Mouse (Mus musculus) lung, embryonic 16.5 days (tissue): ENCODE measurements at regions not wholly inside any gene's neighbourhood (a gene's known extent, or its start where the extent isn't known, plus 50 kb on each side); places are given as distances from the start of the nearest gene placed in this dataset.

ENCODE experiments used
- ATAC-seq: fragments of 200-750 bp; cut with Nextera tagmentation; 2 replicates; pipeline ENCODE4 v1.8.0; 2017; ENCODE audit warnings: low read depth, mild to moderate bottlenecking, moderate library complexity
- H3K27ac ChIP-seq: fragments of 300-500 bp; sonication (generic); 2 replicates; pipeline ENCODE4 v1.5.1; 2014; ENCODE audit warnings: mild to moderate bottlenecking, control low read depth, low read length
- H3K27me3 ChIP-seq: fragments of 300-500 bp; sonication (generic); 2 replicates; pipeline ENCODE4 v1.6.1; 2014; ENCODE audit warnings: low read depth, low read length, mixed read lengths; ENCODE audit not compliant: control insufficient read depth, insufficient read depth
- H3K36me3 ChIP-seq: fragments of 300-500 bp; sonication (generic); 2 replicates; pipeline ENCODE4 v1.6.1; 2014; ENCODE audit warnings: low read length; ENCODE audit not compliant: control insufficient read depth, insufficient read depth
- H3K4me1 ChIP-seq: fragments of 300-500 bp; sonication (generic); replicated peaks from 2 replicates; pipeline ENCODE4 v1.6.1; 2014; ENCODE audit warnings: low read length, mixed read lengths; ENCODE audit not compliant: control insufficient read depth, insufficient read depth
- H3K4me2 ChIP-seq: fragments of 300-500 bp; sonication (generic); 2 replicates; pipeline ENCODE4 v1.6.1; 2014; ENCODE audit warnings: low read depth, low read length, control low read depth
- H3K4me3 ChIP-seq: fragments of 300-500 bp; sonication (generic); 2 replicates; pipeline ENCODE4 v1.5.1; 2014; ENCODE audit warnings: mild to moderate bottlenecking, low read length, control low read depth
- H3K9ac ChIP-seq: fragments of 300-500 bp; sonication (generic); 2 replicates; pipeline ENCODE4 v1.6.1; 2014; ENCODE audit warnings: low read length, control low read depth
- H3K9me3 ChIP-seq: fragments of 300-500 bp; sonication (generic); 2 replicates; pipeline ENCODE4 v1.6.1; 2016; ENCODE audit warnings: low read length; ENCODE audit not compliant: control insufficient read depth
- whole genome bisulfite sequencing: fragments of 180-500 bp; shearing (Covaris S2); extraction: QIAGEN DNeasy Blood & Tissue Kit; methylation state at CpG from one replicate; pipeline ENCODE4 v1.1.7; 2014; 5-methylcytosine and 5-hydroxymethylcytosine counted together

DNA sequence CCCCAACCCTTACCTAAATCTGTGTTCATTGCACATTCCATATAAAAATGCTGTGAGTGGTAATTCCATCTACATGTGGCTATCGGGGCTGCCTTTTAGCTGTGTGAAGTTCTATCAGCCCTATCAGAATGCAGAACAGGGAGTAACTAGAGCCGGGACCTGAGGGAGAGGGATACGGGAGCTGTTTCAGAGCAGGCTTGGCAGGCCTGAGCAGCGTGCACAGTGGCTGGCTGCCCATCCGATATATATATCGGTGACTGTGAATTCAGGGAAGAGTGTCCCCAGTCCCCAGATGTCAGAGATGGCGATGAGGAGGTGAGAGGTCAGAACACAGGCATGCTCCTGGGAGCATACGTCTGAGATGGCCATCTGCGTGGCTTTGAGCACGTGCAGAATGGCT, 79.0 kb downstream of the Arl4c start:
- Histone ChIP-seq H3K9me3 (no peaks in the 10 kb centered on the region), H3K27ac (no peak overlapping the region), H3K4me1 (peaks cover 3% of the 10 kb centered on the region; the same call in 1 of the 2 replicates), H3K4me2 (no peak overlapping the region), H3K27me3 (no peaks in the 10 kb centered on the region), H3K36me3 (no peaks in the 10 kb centered on the region), H3K4me3 (no peak overlapping the region), H3K9ac (no peak overlapping the region)
- ATAC-seq: no peak
- WGBS: 63% methylated on average over 10 of the region's 10 CpGs

GRCm38 (mm10) chr1:88622356-88622755, 79.7 kb downstream of the Arl4c start:
- H3K9ac ChIP-seq: no peak overlapping the region

DNA sequence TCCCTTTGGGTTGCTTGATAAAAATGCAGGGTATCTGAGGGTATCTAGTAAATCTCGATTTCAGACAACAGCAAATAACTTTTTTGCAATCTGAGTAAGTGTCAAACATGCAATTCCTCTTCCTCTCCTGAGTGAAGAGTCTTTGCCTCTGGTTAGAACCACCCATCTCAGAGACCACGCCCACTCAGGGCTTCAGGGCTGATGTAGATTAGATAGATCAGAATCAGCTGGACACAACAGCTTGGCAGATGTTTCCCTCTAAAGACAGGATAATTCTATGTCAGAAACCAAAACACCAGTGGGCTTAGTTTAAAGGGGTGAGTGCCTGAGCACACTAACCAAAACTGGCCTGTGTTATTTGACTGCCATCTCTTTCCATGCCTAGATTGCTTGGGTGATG, 80.8 kb downstream of the Arl4c start:
- Histone ChIP-seq H3K9ac (no peak overlapping the region), H3K27me3 (no peaks in the 10 kb centered on the region), H3K9me3 (no peaks in the 10 kb centered on the region), H3K4me2 (no peak overlapping the region), H3K36me3 (no peaks in the 10 kb centered on the region), H3K4me3 (no peak overlapping the region), H3K4me1 (peaks cover 3% of the 10 kb centered on the region; the same call in 1 of the 2 replicates), H3K27ac (no peak overlapping the region)
- 48% methylated on average over 2 of the region's 2 CpGs for WGBS
- no peak for ATAC-seq

More at GRCm38 (mm10) chr1:88622356-88622755, 79.7 kb downstream of the Arl4c start:
- no peak overlapping the region for H3K4me2 ChIP-seq
- no peak for ATAC-seq
- no peak overlapping the region for H3K4me3 ChIP-seq
- no peaks in the 10 kb centered on the region for H3K9me3 ChIP-seq
- H3K36me3 ChIP-seq: no peaks in the 10 kb centered on the region
- H3K27me3 ChIP-seq: no peaks in the 10 kb centered on the region
- 80% methylated on average over 6 of the region's 6 CpGs for WGBS
- H3K4me1 ChIP-seq: peaks cover 3% of the 10 kb centered on the region; the same call in 1 of the 2 replicates
- no peak overlapping the region for H3K27ac ChIP-seq

- no peaks in the 10 kb centered on the region for H3K36me3 ChIP-seq
- H3K9me3 ChIP-seq: no peaks in the 10 kb centered on the region
- peaks cover 5% of the 10 kb centered on the region; the same call in 1 of the 2 replicates for H3K4me1 ChIP-seq
- no peak overlapping the region for H3K4me3 ChIP-seq
- no peak overlapping the region for H3K4me2 ChIP-seq
- no peak for ATAC-seq
- WGBS: 21% methylated on average over 2 of the region's 2 CpGs
- H3K27ac ChIP-seq: no peak overlapping the region
- H3K27me3 ChIP-seq: no peaks in the 10 kb centered on the region
- H3K9ac ChIP-seq: no peak overlapping the region
These were observed 89.0 kb downstream of the Arl4c start for GRCm38 (mm10) chr1:88613007-88613406.

DNA sequence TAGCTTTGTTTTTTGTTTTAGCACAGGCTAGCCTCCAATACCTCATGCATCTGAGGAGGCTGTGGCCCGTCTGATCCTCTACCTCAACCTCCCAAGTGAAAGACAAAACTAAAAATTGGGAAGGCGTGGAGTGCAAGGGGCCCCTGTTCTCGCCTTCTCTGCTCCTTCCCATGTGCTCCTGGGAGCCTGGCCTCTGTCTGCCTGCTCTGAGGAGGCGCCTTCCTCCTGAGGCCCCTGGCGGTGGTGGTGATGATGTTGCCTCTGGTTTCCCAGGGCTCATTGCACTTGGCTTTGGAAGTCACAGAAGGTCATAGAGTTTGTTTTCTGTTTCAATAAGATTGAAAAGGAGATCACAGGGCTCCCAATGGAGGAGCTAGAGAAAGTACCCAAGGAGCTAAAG, 90.8 kb downstream of the Arl4c start:
- no peak overlapping the region for H3K9ac ChIP-seq
- WGBS: 86% methylated on average over 5 of the region's 5 CpGs
- H3K36me3 ChIP-seq: no peaks in the 10 kb centered on the region
- no peak overlapping the region for H3K27ac ChIP-seq
- no peaks in the 10 kb centered on the region for H3K9me3 ChIP-seq
- no peak for ATAC-seq
- H3K4me2 ChIP-seq: no peak overlapping the region
- H3K4me1 ChIP-seq: peaks cover 5% of the 10 kb centered on the region; the same call in 1 of the 2 replicates
- H3K4me3 ChIP-seq: no peak overlapping the region
- H3K27me3 ChIP-seq: no peaks in the 10 kb centered on the region

- no peak overlapping the region for H3K27ac ChIP-seq
- WGBS: 84% methylated on average over 9 of the region's 9 CpGs
- H3K27me3 ChIP-seq: no peaks in the 10 kb centered on the region
- ATAC-seq: no peak
- H3K4me3 ChIP-seq: no peak overlapping the region
- H3K9ac ChIP-seq: no peak overlapping the region
- peaks cover 5% of the 10 kb centered on the region; the same call in 1 of the 2 replicates for H3K4me1 ChIP-seq
- no peaks in the 10 kb centered on the region for H3K9me3 ChIP-seq
- H3K4me2 ChIP-seq: no peak overlapping the region
- H3K36me3 ChIP-seq: no peaks in the 10 kb centered on the region
These were observed 91.2 kb downstream of the Arl4c start for GRCm38 (mm10) chr1:88610810-88611209.

DNA sequence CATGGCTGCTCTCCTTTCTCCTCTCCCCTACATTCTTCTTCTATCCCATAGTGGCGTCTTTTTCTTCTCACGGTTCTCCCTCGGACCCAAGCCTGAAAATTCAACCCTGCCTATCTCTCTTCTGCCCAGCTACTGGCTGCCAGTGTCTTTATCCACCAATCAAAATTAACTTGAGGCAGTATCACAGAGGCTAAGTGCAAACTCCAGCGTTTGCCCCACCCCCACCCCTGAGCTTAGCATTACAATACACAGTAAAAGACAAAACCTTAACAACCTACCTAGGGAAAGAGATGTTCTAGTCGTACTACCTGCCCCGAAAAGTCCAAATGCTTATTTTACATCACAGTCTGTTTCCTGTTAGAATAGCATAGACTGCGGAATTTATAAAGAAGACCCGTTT, 93.2 kb downstream of the Arl4c start:
- H3K27me3 ChIP-seq: no peaks in the 10 kb centered on the region
- peaks cover 8% of the 10 kb centered on the region; the same call in 1 of the 2 replicates for H3K4me1 ChIP-seq
- no peak for ATAC-seq
- H3K4me2 ChIP-seq: no peak overlapping the region
- no peak overlapping the region for H3K4me3 ChIP-seq
- WGBS: 46% methylated on average over 8 of the region's 8 CpGs
- no peaks in the 10 kb centered on the region for H3K36me3 ChIP-seq
- no peak overlapping the region for H3K9ac ChIP-seq
- H3K9me3 ChIP-seq: no peaks in the 10 kb centered on the region
- peak overlapping the region; percentile 60 for H3K27ac ChIP-seq

DNA sequence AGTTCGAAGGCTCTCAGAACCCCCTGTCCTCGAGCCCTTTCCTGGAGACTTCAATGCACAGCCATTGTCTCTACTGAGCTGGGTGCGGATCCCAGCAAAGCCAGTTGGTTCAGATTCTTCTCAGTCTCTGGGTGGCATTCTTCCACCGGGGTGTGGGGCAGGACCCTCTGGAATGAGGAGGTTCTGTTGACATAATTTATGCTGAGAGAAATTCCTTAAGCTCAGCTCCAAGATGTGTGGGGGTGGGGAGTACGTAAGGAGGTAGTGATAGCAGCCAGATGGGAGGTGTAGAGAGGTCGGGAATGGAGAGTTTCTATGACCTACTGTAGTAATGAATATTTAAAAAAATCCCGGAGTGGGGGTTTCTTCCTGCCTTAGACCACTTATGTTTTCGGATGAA, 93.8 kb downstream of the Arl4c start:
- Histone ChIP-seq H3K9ac (no peak overlapping the region), H3K27me3 (no peaks in the 10 kb centered on the region), H3K36me3 (no peaks in the 10 kb centered on the region), H3K4me1 (peaks cover 6% of the 10 kb centered on the region; the same call in 1 of the 2 replicates), H3K9me3 (no peaks in the 10 kb centered on the region), H3K27ac (peak overlapping the region; percentile 60), H3K4me3 (no peak overlapping the region), H3K4me2 (no peak overlapping the region)
- peak; percentile 83 for ATAC-seq
- WGBS: 22% methylated on average over 8 of the region's 8 CpGs

- H3K27me3 ChIP-seq: no peaks in the 10 kb centered on the region
- no peak overlapping the region for H3K4me3 ChIP-seq
- no peak overlapping the region for H3K9ac ChIP-seq
- peak; percentile 85 for ATAC-seq
- H3K4me1 ChIP-seq: peaks cover 3% of the 10 kb centered on the region; the same call in 1 of the 2 replicates
- 32% methylated on average over 14 of the region's 14 CpGs for WGBS
- H3K27ac ChIP-seq: peak overlapping the region; percentile 39; the same call in 1 of the 2 replicates
- H3K9me3 ChIP-seq: no peaks in the 10 kb centered on the region
- H3K4me2 ChIP-seq: no peak overlapping the region
- H3K36me3 ChIP-seq: no peaks in the 10 kb centered on the region
These were observed 95.8 kb upstream of the Glrp1 start for GRCm38 (mm10) chr1:88605616-88606190.
